Mouse (Mus musculus): ENCODE measurements at regions not wholly inside any gene's neighbourhood (a gene's known extent, or its start where the extent isn't known, plus 50 kb on each side); places are given as distances from the start of the nearest gene placed in this dataset.

GRCm38 (mm10) chr16:73098760-73099159, 790.7 kb downstream of the Robo1 start:
- ATAC-seq (ENCODE audit: insufficient read depth, low read depth), result 0 out of 2 replicates have a peak, but pooled peaks have one; percentile 39
- H3K4me1 ChIP-seq (ENCODE audit: control insufficient read depth, insufficient read depth), result no peaks in the 10 kb centered on the region

GRCm38 (mm10) chr16:73097176-73097575, 789.1 kb downstream of the Robo1 start:
- Histone ChIP-seq H3K27me3 (ENCODE audit: control insufficient read depth, insufficient read depth, low read length) (no peaks in the 10 kb centered on the region), H3K4me1 (ENCODE audit: control insufficient read depth, insufficient read depth) (no peaks in the 10 kb centered on the region), H3K9me3 (replicated peaks; ENCODE audit: control insufficient read depth, low read length) (no peaks in the 10 kb centered on the region), H3K9ac (replicated peaks; ENCODE audit: low read depth, low read length) (no peak overlapping the region), H3K4me3 (ENCODE audit: low read depth, low read length) (no peak overlapping the region), H3K4me2 (ENCODE audit: low read depth, low read length) (no peak overlapping the region), H3K27ac (ENCODE audit: low read depth) (no peak overlapping the region), H3K36me3 (replicated peaks; ENCODE audit: control insufficient read depth, insufficient read depth, low read length) (no peaks in the 10 kb centered on the region)
- no peak for TF ChIP-seq CTCF (IDR thresholded peaks at IDR 0.05; ENCODE audit: low read depth)
- DNase-seq (ENCODE audit: low spot score), result no peak
- 41% methylated on average over 14 of the region's 14 CpGs for WGBS
- no peak for ATAC-seq (ENCODE audit: insufficient read depth, low read depth)

More at GRCm38 (mm10) chr16:73098760-73099159, 790.7 kb downstream of the Robo1 start:
- 14% methylated on average over 4 of the region's 4 CpGs for WGBS
- Histone ChIP-seq H3K9ac (replicated peaks; ENCODE audit: low read depth, low read length) (no peak overlapping the region), H3K4me3 (ENCODE audit: low read depth, low read length) (no peak overlapping the region), H3K36me3 (replicated peaks; ENCODE audit: control insufficient read depth, insufficient read depth, low read length) (no peaks in the 10 kb centered on the region), H3K9me3 (replicated peaks; ENCODE audit: control insufficient read depth, low read length) (no peaks in the 10 kb centered on the region), H3K4me2 (ENCODE audit: low read depth, low read length) (no peak overlapping the region), H3K27me3 (ENCODE audit: control insufficient read depth, insufficient read depth, low read length) (no peaks in the 10 kb centered on the region), H3K27ac (ENCODE audit: low read depth) (no peak overlapping the region)
- TF ChIP-seq CTCF (IDR thresholded peaks at IDR 0.05; ENCODE audit: low read depth) (peak; percentile 62), EP300 (IDR thresholded peaks at IDR 0.05; ENCODE audit: low read depth) (no peak)
- peak; percentile 65 for DNase-seq (ENCODE audit: low spot score)

GRCm38 (mm10) chr16:73096091-73097083, 788.3 kb downstream of the Robo1 start:
- no peak for TF ChIP-seq CTCF (IDR thresholded peaks at IDR 0.05; ENCODE audit: low read depth)
- TF ChIP-seq EP300 (IDR thresholded peaks at IDR 0.05; ENCODE audit: low read depth), result no peak
- no peaks in the 10 kb centered on the region for H3K4me1 ChIP-seq (ENCODE audit: control insufficient read depth, insufficient read depth)
- H3K36me3 ChIP-seq (replicated peaks; ENCODE audit: control insufficient read depth, insufficient read depth, low read length), result no peaks in the 10 kb centered on the region
- no peaks in the 10 kb centered on the region for H3K27me3 ChIP-seq (ENCODE audit: control insufficient read depth, insufficient read depth, low read length)
- ATAC-seq (ENCODE audit: insufficient read depth, low read depth) (no peak), DNase-seq (ENCODE audit: low spot score) (no peak)
- H3K4me2 ChIP-seq (ENCODE audit: low read depth, low read length), result no peak overlapping the region
- H3K9ac ChIP-seq (replicated peaks; ENCODE audit: low read depth, low read length), result no peak overlapping the region
- no peak overlapping the region for H3K4me3 ChIP-seq (ENCODE audit: low read depth, low read length)
- H3K9me3 ChIP-seq (replicated peaks; ENCODE audit: control insufficient read depth, low read length), result no peaks in the 10 kb centered on the region
- H3K27ac ChIP-seq (ENCODE audit: low read depth), result no peak overlapping the region
- 30% methylated on average over 8 of the region's 8 CpGs for WGBS

Data from heart, postnatal 0 days (tissue).